Mouse (Mus musculus) left cerebral cortex, adult 18-20 months (tissue): ENCODE results near the gene Suclg2. TPM values are rescaled to one million over a fixed set of nuclear protein-coding genes. Genes with fewer than 3 reads are reported as not detected.

Experiments used
- DNase-seq, 2 experiments: peaks; one replicate each; pipeline ENCODE4 v3.0.0; 2021 to 2022; ENCODE audit warnings: low spot score in 2 of 2, mixed read lengths in 1 of 2
- total RNA-seq, 2 experiments: library from RNA; stranded (reverse); gene quantifications; 2 replicates each; pipeline ENCODE4 v1.2.3; 2021

The Suclg2 gene
- total RNA-seq, 2 experiments from 2014 or later: 14.8 to 17.5 TPM

GRCm38 (mm10) chr6:95483686-95484085 lies 234.9 kb downstream of the Suclg2 start:
- DNase-seq: no peak

DNA sequence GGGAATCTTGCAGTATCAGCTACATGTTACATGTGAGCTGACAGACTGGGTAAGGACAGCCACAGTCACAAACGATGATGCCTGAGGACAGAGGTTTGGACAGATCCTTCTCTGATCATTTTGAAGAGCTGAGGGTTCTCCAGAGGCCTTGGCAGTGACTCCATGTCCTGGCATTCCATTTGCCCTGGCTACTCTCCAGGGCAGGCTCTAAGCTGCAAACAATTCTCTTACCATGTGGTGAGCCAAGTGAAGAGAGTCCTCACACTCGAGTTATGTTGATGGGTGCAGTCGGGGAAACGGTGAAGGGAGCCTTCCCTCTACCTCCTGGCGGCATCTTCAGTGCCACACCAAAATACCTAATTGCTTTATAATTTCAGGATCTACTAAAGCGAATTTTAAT lies 235.5 kb downstream of the Suclg2 start:
- DNase-seq: no peak

- no peak for DNase-seq
Measured at GRCm38 (mm10) chr6:95479801-95480200, 238.8 kb downstream of the Suclg2 start.

DNA sequence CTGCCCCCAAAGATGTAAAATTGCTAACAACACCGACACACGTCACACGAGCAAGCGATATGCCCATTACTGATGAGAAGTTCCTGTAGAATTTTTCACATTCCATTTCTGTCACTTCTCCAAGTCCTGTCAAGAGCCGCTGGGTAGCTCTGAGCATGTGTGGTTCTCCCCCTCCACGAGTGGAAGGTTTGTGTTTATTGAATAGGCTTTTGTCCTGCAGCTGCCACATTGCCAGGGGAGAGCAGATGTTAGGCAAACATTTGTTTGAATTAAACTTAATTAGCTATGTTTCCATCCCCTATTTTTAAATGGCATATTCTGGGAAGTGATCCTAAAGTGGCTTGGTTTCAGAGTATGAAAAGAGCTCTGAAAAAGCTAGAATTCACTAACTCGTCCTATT lies 249.1 kb downstream of the Suclg2 start:
- no peak for DNase-seq

GRCm38 (mm10) chr6:95465322-95465721 lies 253.3 kb downstream of the Suclg2 start:
- DNase-seq: no peak

GRCm38 (mm10) chr6:95459372-95459771 lies 259.2 kb downstream of the Suclg2 start:
- no peak for DNase-seq

- DNase-seq: no peak
Measured at GRCm38 (mm10) chr6:95446151-95446550, 272.4 kb downstream of the Suclg2 start.

GRCm38 (mm10) chr6:95445036-95445435 lies 273.6 kb downstream of the Suclg2 start:
- peak in 1 of 2 experiments; percentile 3 for DNase-seq
